Mouse (Mus musculus): ENCODE data around the gene Esrrg. TPM values are rescaled to one million over a fixed set of nuclear protein-coding genes. Genes with fewer than 3 reads are reported as not detected.

The Esrrg gene
- polyA plus RNA-seq, 1 experiment from 2014 or later: 23.5 TPM

DNA sequence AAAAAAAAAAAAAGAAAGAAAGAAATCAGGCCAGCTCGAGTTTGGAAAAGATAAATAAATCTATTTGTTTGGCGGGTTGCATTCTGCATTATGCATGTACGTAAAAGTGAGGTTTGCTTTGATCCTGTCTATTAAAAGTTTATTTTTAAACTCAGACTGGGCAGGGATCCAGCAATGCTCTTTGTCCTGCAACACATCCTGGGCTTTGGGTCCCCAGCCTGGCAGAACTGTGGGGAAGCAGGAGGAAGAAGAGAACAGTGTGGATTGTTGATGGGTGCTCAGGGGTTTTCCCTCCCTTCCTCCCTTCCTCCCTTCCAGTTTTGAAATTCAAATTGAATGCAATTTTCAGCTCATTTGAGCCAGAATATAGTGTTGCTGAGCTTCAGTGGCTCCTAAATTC is 187.0 kb downstream of the Esrrg start:
- Histone ChIP-seq H3K9me3 (replicated peaks; ENCODE audit: control insufficient read depth, low read length) (no peaks in the 10 kb centered on the region), H3K4me1 (ENCODE audit: control insufficient read depth, insufficient read depth, low read length) (peaks cover 20% of the 10 kb centered on the region), H3K9ac (ENCODE audit: low read length) (peak overlapping the region; percentile 55), H3K27me3 (ENCODE audit: control insufficient read depth, insufficient read depth, low read length) (no peaks in the 10 kb centered on the region), H3K4me2 (ENCODE audit: low read depth, low read length) (peak overlapping the region; percentile 58), H3K27ac (ENCODE audit: low read length) (peak overlapping the region; percentile 87), H3K36me3 (ENCODE audit: control insufficient read depth, insufficient read depth) (no peaks in the 10 kb centered on the region), H3K4me3 (ENCODE audit: low read length) (no peak overlapping the region)
- peak; percentile 69; the same call in 1 of the 2 replicates for ATAC-seq (replicated peaks; ENCODE audit: extremely low read depth, insufficient read depth, low FRiP score)
- 14% methylated on average over 3 of the region's 3 CpGs for WGBS

DNA sequence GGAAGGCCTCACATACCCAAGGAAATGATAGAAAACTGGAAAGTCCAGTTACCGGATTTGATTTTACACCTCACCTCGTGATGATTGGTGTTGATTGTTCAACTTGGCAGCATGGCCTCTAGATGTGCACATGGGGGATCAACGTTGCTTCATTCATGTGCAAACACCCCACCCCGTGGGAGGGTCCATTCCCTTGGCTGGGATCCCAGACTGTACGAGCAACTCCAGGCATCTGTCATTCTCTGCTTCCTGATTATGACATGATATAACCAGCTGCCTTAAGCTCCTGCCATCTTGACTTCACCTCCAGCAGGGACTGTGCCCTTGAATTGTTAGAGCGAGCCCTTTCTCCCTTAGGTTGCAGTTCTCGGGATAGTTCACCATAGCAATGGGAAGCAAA is 190.7 kb downstream of the Esrrg start:
- no peak overlapping the region for H3K9ac ChIP-seq (ENCODE audit: low read length)
- no peak overlapping the region for H3K27ac ChIP-seq (ENCODE audit: low read length)
- H3K4me3 ChIP-seq (ENCODE audit: low read length): no peak overlapping the region
- H3K4me1 ChIP-seq (ENCODE audit: control insufficient read depth, insufficient read depth, low read length): peaks cover 28% of the 10 kb centered on the region
- no peaks in the 10 kb centered on the region for H3K36me3 ChIP-seq (ENCODE audit: control insufficient read depth, insufficient read depth)
- H3K9me3 ChIP-seq (replicated peaks; ENCODE audit: control insufficient read depth, low read length): no peaks in the 10 kb centered on the region
- no peaks in the 10 kb centered on the region for H3K27me3 ChIP-seq (ENCODE audit: control insufficient read depth, insufficient read depth, low read length)
- ATAC-seq (replicated peaks; ENCODE audit: extremely low read depth, insufficient read depth, low FRiP score): peak; percentile 55; the same call in 1 of the 2 replicates
- H3K4me2 ChIP-seq (ENCODE audit: low read depth, low read length): no peak overlapping the region
- 38% methylated on average over 7 of the region's 7 CpGs for WGBS

- no peaks in the 10 kb centered on the region for H3K9me3 ChIP-seq (replicated peaks; ENCODE audit: control insufficient read depth, low read length)
- H3K27ac ChIP-seq (ENCODE audit: low read length): no peak overlapping the region
- no peak overlapping the region for H3K4me2 ChIP-seq (ENCODE audit: low read depth, low read length)
- no peaks in the 10 kb centered on the region for H3K27me3 ChIP-seq (ENCODE audit: control insufficient read depth, insufficient read depth, low read length)
- ATAC-seq (replicated peaks; ENCODE audit: extremely low read depth, insufficient read depth, low FRiP score): no peak
- H3K9ac ChIP-seq (ENCODE audit: low read length): no peak overlapping the region
- H3K36me3 ChIP-seq (ENCODE audit: control insufficient read depth, insufficient read depth): no peaks in the 10 kb centered on the region
- H3K4me3 ChIP-seq (ENCODE audit: low read length): no peak overlapping the region
- H3K4me1 ChIP-seq (ENCODE audit: control insufficient read depth, insufficient read depth, low read length): peaks cover 18% of the 10 kb centered on the region
- 58% methylated on average over 10 of the region's 10 CpGs for WGBS
Measured at GRCm38 (mm10) chr1:187800761-187801160, 192.2 kb downstream of the Esrrg start.

GRCm38 (mm10) chr1:187803566-187803965 is 195.0 kb downstream of the Esrrg start:
- no peak overlapping the region for H3K4me2 ChIP-seq (ENCODE audit: low read depth, low read length)
- no peak overlapping the region for H3K4me3 ChIP-seq (ENCODE audit: low read length)
- peaks cover 15% of the 10 kb centered on the region for H3K4me1 ChIP-seq (ENCODE audit: control insufficient read depth, insufficient read depth, low read length)
- H3K9me3 ChIP-seq (replicated peaks; ENCODE audit: control insufficient read depth, low read length): no peaks in the 10 kb centered on the region
- H3K27me3 ChIP-seq (ENCODE audit: control insufficient read depth, insufficient read depth, low read length): no peaks in the 10 kb centered on the region
- H3K9ac ChIP-seq (ENCODE audit: low read length): no peak overlapping the region
- WGBS: 72% methylated on average over 5 of the region's 5 CpGs
- H3K27ac ChIP-seq (ENCODE audit: low read length): no peak overlapping the region
- no peaks in the 10 kb centered on the region for H3K36me3 ChIP-seq (ENCODE audit: control insufficient read depth, insufficient read depth)
- no peak for ATAC-seq (replicated peaks; ENCODE audit: extremely low read depth, insufficient read depth, low FRiP score)

DNA sequence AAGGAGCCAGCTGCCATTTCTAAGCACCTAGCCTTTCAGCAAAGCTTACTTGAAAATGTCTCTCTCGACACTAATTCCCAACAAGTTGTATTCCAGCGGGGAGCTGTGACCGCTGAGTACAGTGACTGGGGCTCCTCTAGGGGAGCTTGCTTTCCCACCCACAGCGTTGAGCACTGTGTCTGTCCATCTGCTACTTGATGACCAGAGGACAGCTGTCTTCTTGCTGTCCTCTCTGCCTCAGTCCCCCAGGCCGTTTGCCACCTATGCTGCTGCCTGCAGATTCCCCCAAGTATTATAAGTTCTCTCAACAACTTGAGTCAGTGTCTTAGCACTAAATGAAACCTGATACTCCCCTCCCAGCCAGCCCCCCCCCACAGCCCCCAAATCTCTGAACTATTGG is 195.4 kb downstream of the Esrrg start:
- Histone ChIP-seq H3K9me3 (replicated peaks; ENCODE audit: control insufficient read depth, low read length) (no peaks in the 10 kb centered on the region), H3K4me1 (ENCODE audit: control insufficient read depth, insufficient read depth, low read length) (peaks cover 15% of the 10 kb centered on the region), H3K9ac (ENCODE audit: low read length) (no peak overlapping the region), H3K27ac (ENCODE audit: low read length) (no peak overlapping the region), H3K4me3 (ENCODE audit: low read length) (no peak overlapping the region), H3K36me3 (ENCODE audit: control insufficient read depth, insufficient read depth) (no peaks in the 10 kb centered on the region), H3K4me2 (ENCODE audit: low read depth, low read length) (no peak overlapping the region), H3K27me3 (ENCODE audit: control insufficient read depth, insufficient read depth, low read length) (no peaks in the 10 kb centered on the region)
- WGBS: 18% methylated on average over 5 of the region's 5 CpGs
- ATAC-seq (replicated peaks; ENCODE audit: extremely low read depth, insufficient read depth, low FRiP score): no peak

DNA sequence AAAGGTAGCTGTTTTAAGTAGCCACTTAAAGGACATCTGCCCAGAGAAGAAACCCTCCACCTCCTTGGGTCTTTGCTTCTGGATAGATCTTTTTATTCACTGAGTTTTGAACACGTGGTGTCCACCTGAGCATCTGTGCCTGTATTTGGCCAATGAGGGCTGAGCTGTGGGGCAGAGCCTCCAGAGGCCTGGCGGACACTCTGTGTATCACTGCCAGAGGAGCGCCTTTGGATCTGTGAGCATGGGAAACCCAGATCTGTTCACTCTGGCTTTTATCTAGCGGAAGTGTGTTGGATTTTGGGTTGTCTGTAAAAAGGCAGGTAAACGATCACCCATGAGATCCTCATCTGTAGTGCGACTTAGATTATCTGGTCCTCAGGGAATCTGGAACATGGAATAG is 196.4 kb downstream of the Esrrg start:
- H3K4me3 ChIP-seq (ENCODE audit: low read length): no peak overlapping the region
- 87% methylated on average over 6 of the region's 6 CpGs for WGBS
- H3K27me3 ChIP-seq (ENCODE audit: control insufficient read depth, insufficient read depth, low read length): no peaks in the 10 kb centered on the region
- peaks cover 16% of the 10 kb centered on the region for H3K4me1 ChIP-seq (ENCODE audit: control insufficient read depth, insufficient read depth, low read length)
- no peaks in the 10 kb centered on the region for H3K9me3 ChIP-seq (replicated peaks; ENCODE audit: control insufficient read depth, low read length)
- no peak overlapping the region for H3K27ac ChIP-seq (ENCODE audit: low read length)
- H3K9ac ChIP-seq (ENCODE audit: low read length): no peak overlapping the region
- H3K4me2 ChIP-seq (ENCODE audit: low read depth, low read length): no peak overlapping the region
- ATAC-seq (replicated peaks; ENCODE audit: extremely low read depth, insufficient read depth, low FRiP score): no peak
- no peaks in the 10 kb centered on the region for H3K36me3 ChIP-seq (ENCODE audit: control insufficient read depth, insufficient read depth)

GRCm38 (mm10) chr1:187807477-187808390 is 199.1 kb downstream of the Esrrg start:
- Histone ChIP-seq H3K36me3 (ENCODE audit: control insufficient read depth, insufficient read depth) (no peaks in the 10 kb centered on the region), H3K27ac (ENCODE audit: low read length) (no peak overlapping the region), H3K4me1 (ENCODE audit: control insufficient read depth, insufficient read depth, low read length) (peaks cover 12% of the 10 kb centered on the region), H3K4me3 (ENCODE audit: low read length) (no peak overlapping the region), H3K9ac (ENCODE audit: low read length) (no peak overlapping the region), H3K27me3 (ENCODE audit: control insufficient read depth, insufficient read depth, low read length) (no peaks in the 10 kb centered on the region), H3K4me2 (ENCODE audit: low read depth, low read length) (no peak overlapping the region), H3K9me3 (replicated peaks; ENCODE audit: control insufficient read depth, low read length) (no peaks in the 10 kb centered on the region)
- 67% methylated on average over 12 of the region's 12 CpGs for WGBS
- no peak for ATAC-seq (replicated peaks; ENCODE audit: extremely low read depth, insufficient read depth, low FRiP score)

DNA sequence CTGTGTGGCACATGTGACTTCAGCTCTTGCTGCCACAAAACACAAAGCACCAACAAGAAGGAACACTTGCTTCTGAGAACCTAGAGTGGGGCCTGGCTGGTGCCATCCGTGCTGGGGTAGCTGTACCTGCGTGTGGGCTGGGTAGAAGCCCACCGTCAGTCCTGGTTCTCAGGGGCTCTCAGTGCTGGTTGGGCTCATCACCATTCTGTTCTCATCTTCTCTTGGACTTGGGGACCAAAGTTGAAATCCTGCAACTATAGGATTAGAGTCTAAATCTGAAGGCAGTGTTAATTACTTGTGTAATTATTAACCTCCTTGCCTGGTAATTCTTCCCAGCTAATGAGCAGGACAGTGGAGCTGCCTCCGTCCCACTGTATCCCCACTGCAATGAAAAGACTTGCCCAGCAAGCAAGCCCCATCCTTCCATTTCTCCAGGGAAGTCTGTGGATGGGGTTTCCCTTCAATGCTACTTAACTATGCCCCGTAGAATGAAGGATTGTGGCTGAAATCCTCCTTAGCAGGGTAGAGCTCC is 199.9 kb downstream of the Esrrg start:
- Histone ChIP-seq H3K9me3 (replicated peaks; ENCODE audit: control insufficient read depth, low read length) (no peaks in the 10 kb centered on the region), H3K36me3 (ENCODE audit: control insufficient read depth, insufficient read depth) (no peaks in the 10 kb centered on the region), H3K4me3 (ENCODE audit: low read length) (no peak overlapping the region), H3K4me2 (ENCODE audit: low read depth, low read length) (no peak overlapping the region), H3K27me3 (ENCODE audit: control insufficient read depth, insufficient read depth, low read length) (no peaks in the 10 kb centered on the region), H3K4me1 (ENCODE audit: control insufficient read depth, insufficient read depth, low read length) (peaks cover 11% of the 10 kb centered on the region), H3K9ac (ENCODE audit: low read length) (no peak overlapping the region), H3K27ac (ENCODE audit: low read length) (no peak overlapping the region)
- ATAC-seq (replicated peaks; ENCODE audit: extremely low read depth, insufficient read depth, low FRiP score): no peak
- WGBS: 85% methylated on average over 5 of the region's 5 CpGs

GRCm38 (mm10) chr1:187809546-187809945 is 201.0 kb downstream of the Esrrg start:
- H3K4me3 ChIP-seq (ENCODE audit: low read length): no peak overlapping the region
- H3K27me3 ChIP-seq (ENCODE audit: control insufficient read depth, insufficient read depth, low read length): no peaks in the 10 kb centered on the region
- H3K27ac ChIP-seq (ENCODE audit: low read length): no peak overlapping the region
- no peak overlapping the region for H3K9ac ChIP-seq (ENCODE audit: low read length)
- H3K36me3 ChIP-seq (ENCODE audit: control insufficient read depth, insufficient read depth): no peaks in the 10 kb centered on the region
- WGBS: 75% methylated on average over 3 of the region's 3 CpGs
- no peak overlapping the region for H3K4me2 ChIP-seq (ENCODE audit: low read depth, low read length)
- no peaks in the 10 kb centered on the region for H3K9me3 ChIP-seq (replicated peaks; ENCODE audit: control insufficient read depth, low read length)
- H3K4me1 ChIP-seq (ENCODE audit: control insufficient read depth, insufficient read depth, low read length): peaks cover 5% of the 10 kb centered on the region; the same call in 1 of the 2 replicates
- ATAC-seq (replicated peaks; ENCODE audit: extremely low read depth, insufficient read depth, low FRiP score): no peak

Data from heart, embryonic 16.5 days (tissue).